Mouse (Mus musculus) ES-E14 (cell line): ENCODE results near the gene Gkn2. TPM values are rescaled to one million over a fixed set of nuclear protein-coding genes. Genes with fewer than 3 reads are reported as not detected.

Experiments used
- DNase-seq: peaks from one replicate; pipeline ENCODE4 v3.0.0-alpha.2; 2013; ENCODE audit warnings: low read depth, low spot score
- H3K27ac ChIP-seq: 2 replicates; pipeline ENCODE4 v1.5.1; 2012; ENCODE audit warnings: low read depth, mild to moderate bottlenecking, low read length, moderate library complexity, mixed read lengths; ENCODE audit not compliant: poor library complexity, insufficient read depth, severe bottlenecking
- H3K36me3 ChIP-seq: 2 replicates; pipeline ENCODE4 v1.6.1; 2012; ENCODE audit warnings: mild to moderate bottlenecking, low read length, moderate library complexity, mixed read lengths; ENCODE audit not compliant: control insufficient read depth, poor library complexity, insufficient read depth, severe bottlenecking
- H3K4me1 ChIP-seq, 2 experiments: fragments of 150-350 bp in 1 of 2; sonication (generic) in 1 of 2; 2 replicates each; pipeline ENCODE4 v1.6.1; 2012; ENCODE audit warnings: low read length in 2 of 2, mild to moderate bottlenecking in 1 of 2, mixed read lengths in 1 of 2; ENCODE audit not compliant: control insufficient read depth in 2 of 2, insufficient read depth in 2 of 2, poor library complexity in 1 of 2
- H3K4me3 ChIP-seq, 2 experiments: fragments of 150-350 bp in 1 of 2; sonication (generic) in 1 of 2; 2 replicates each; pipeline ENCODE4 v1.5.1; 2012; ENCODE audit warnings: low read length in 2 of 2, low read depth in 1 of 2, mild to moderate bottlenecking in 1 of 2, mixed read lengths in 1 of 2; ENCODE audit not compliant: insufficient read depth in 1 of 2, poor library complexity in 1 of 2, severe bottlenecking in 1 of 2
- H3K9ac ChIP-seq: 2 replicates; pipeline ENCODE4 v1.6.1; 2012; ENCODE audit warnings: low read depth, mild to moderate bottlenecking, low read length, mixed read lengths; ENCODE audit not compliant: poor library complexity, insufficient read depth, severe bottlenecking
- H3K9me3 ChIP-seq: fragments of 150-350 bp; sonication (generic); 2 replicates; pipeline ENCODE4 v1.6.1; 2012; ENCODE audit warnings: low read depth, mild to moderate bottlenecking, low read length; ENCODE audit not compliant: control insufficient read depth, insufficient read depth
- CHD2 ChIP-seq: IDR thresholded peaks from 2 replicates; pipeline ENCODE4 v1.6.1; 2014; ENCODE audit warnings: mild to moderate bottlenecking, low read depth, low read length, inconsistent platforms
- HCFC1 ChIP-seq: IDR thresholded peaks from 2 replicates; pipeline ENCODE4 v1.6.1; 2012; ENCODE audit warnings: low read length, inconsistent platforms, borderline replicate concordance; ENCODE audit not compliant: insufficient read depth
- MAFK ChIP-seq: IDR thresholded peaks from 2 replicates; pipeline ENCODE4 v1.6.1; 2014; ENCODE audit warnings: mild to moderate bottlenecking, low read depth, low read length, inconsistent platforms; ENCODE audit not compliant: insufficient read depth
- ZC3H11A ChIP-seq: IDR thresholded peaks from 2 replicates; pipeline ENCODE4 v1.6.1; 2012; ENCODE audit warnings: low read depth, mild to moderate bottlenecking, inconsistent platforms, low read length, borderline replicate concordance
- ZNF384 ChIP-seq: IDR thresholded peaks from 2 replicates; pipeline ENCODE4 v1.6.1; 2012; ENCODE audit warnings: low read depth, low read length, inconsistent platforms
- in situ Hi-C, 2 experiments: fragments of 600-800 bp; cut with MboI; formaldehyde crosslinking; loops; one replicate each; pipeline ENCODE4 v1.15.1; 2025; ENCODE audit warnings: low sequenced_read_pairs in 2 of 2, inconsistent platforms in 1 of 2; ENCODE audit not compliant: unreplicated experiment in 2 of 2
- total RNA-seq: library from RNA; depleted of rRNA; stranded (reverse); fragments of 300-350 nt; gene quantifications from 2 replicates; pipeline ENCODE4 v1.2.3, GENCODE M21; 2012

Gkn2 gene
- total RNA-seq, 1 experiment = not detected

DNA sequence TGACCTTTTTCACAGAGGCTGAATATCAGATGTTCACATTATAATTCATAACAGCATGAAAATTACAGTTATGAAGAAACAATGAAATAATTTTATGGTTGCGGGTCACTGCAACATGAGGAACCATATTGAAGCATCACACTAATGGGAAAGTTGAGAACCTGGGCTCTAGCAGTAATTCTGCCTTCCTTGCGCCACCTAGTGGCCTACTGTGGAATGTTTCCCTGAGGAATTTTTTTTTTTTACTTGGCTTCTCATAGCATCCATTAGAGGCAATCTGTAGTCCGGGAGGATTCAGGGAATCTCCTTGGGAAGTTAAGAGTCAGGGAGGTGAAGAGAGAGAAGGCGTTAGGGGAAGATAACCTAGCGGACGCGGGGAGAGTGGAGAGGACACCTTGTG, 13.0 kb downstream of the Gkn2 start:
- Histone ChIP-seq H3K36me3 (no peaks in the 10 kb centered on the region), H3K9me3 (no peaks in the 10 kb centered on the region), H3K4me3 (no peak overlapping the region), H3K27ac (no peak overlapping the region), H3K9ac (no peak overlapping the region), H3K4me1 (no peaks in the 10 kb centered on the region)
- peak; percentile 72 for DNase-seq
- in situ Hi-C loops = no loop called here
- TF ChIP-seq CHD2 (no peak), ZNF384 (peak; percentile 98), MAFK (0 out of 2 replicates have a peak, but pooled peaks have one; percentile 17), HCFC1 (no peak), ZC3H11A (no peak)

DNA sequence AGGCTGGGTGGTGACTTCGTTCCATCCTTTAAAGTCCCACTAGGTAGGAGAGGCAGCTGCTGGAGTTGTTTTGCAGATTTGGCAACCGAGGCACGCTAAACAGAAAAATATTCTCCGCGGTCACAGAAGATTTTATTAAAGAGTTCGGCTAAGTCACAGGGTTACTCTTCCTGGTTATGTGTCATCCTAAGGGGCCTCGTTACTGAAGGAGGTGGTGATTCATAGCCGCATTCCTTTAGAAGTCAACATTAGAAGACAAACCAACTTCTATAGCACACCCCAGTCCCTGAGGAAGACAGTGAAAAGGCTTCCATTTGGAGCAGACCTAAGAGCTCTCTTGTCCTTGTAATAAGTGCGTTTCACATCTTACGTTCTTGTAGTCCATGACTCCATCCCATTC, 13.5 kb downstream of the Gkn2 start:
- DNase-seq = no peak
- no peak for TF ChIP-seq ZC3H11A
- TF ChIP-seq ZNF384 = no peak
- TF ChIP-seq CHD2 = no peak
- no peak for TF ChIP-seq MAFK
- TF ChIP-seq HCFC1 = no peak
- Histone ChIP-seq H3K4me3 (no peak overlapping the region), H3K9me3 (no peaks in the 10 kb centered on the region), H3K9ac (no peak overlapping the region), H3K4me1 (no peaks in the 10 kb centered on the region), H3K36me3 (no peaks in the 10 kb centered on the region), H3K27ac (no peak overlapping the region)
- in situ Hi-C loops = no loop called here

GRCm38 (mm10) chr6:87388877-87389276, 15.7 kb downstream of the Gkn2 start, which contains the start of gene Gkn3:
Gkn3 (minus strand) TSS chr6:87388935.
- H3K36me3 ChIP-seq = no peaks in the 10 kb centered on the region
- H3K4me1 ChIP-seq = no peaks in the 10 kb centered on the region
- H3K9ac ChIP-seq = no peak within 1 kb of the TSS
- no peak for TF ChIP-seq ZNF384
- no peak for TF ChIP-seq CHD2
- no peak for TF ChIP-seq ZC3H11A
- no peak for TF ChIP-seq HCFC1
- no peak for TF ChIP-seq MAFK
- DNase-seq = no peak
- H3K4me3 ChIP-seq = no peak within 1 kb of the TSS
- in situ Hi-C loops = no loop called here
- H3K27ac ChIP-seq = no peak within 1 kb of the TSS
- no peaks in the 10 kb centered on the region for H3K9me3 ChIP-seq

DNA sequence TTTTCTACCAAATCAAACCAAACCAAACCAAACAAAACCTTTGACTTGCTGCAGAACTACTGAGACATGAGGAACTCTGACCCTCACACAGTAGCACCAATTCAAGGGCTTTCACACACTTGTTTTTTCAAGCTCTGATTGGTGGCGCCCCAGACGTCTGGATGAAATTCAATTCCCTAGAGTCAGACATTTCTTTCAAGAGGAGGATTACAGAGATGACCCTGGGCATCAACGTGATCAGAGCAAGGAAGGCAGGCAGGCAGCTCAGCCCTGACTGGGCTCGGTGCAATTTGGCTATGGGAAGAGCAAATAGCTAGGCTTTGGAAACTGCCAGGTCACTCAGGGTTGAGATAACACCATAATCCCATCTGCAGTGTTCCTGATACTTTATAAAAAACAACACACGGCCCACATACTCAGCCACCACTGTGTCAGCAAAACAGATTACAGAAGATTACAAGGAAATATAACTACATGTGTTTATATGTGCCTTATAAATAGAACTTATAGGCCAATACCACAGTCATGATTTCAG, 16.4 kb downstream of the Gkn2 start:
- no peaks in the 10 kb centered on the region for H3K4me1 ChIP-seq
- in situ Hi-C loops = no loop called here
- no peak overlapping the region for H3K9ac ChIP-seq
- DNase-seq = no peak
- no peaks in the 10 kb centered on the region for H3K9me3 ChIP-seq
- TF ChIP-seq HCFC1 (no peak), CHD2 (no peak), ZC3H11A (no peak), MAFK (no peak), ZNF384 (no peak)
- H3K36me3 ChIP-seq = no peaks in the 10 kb centered on the region
- no peak overlapping the region for H3K4me3 ChIP-seq
- H3K27ac ChIP-seq = no peak overlapping the region
